8 mouse cellular contexts compared by ENCODE assay signal in genomic region chr14:121798411-121798799, GRCm38 (mm10). TPM values are rescaled to one million over a fixed set of nuclear protein-coding genes. Genes with fewer than 3 reads are reported as not detected.
DNase-seq lines count a peak whose midpoint lies in the region; ATAC-seq and TF ChIP-seq lines count a peak whose summit lies in the region.

No protein-coding gene starts in this region.

- no peak for TF ChIP-seq CTCF in CH12.LX (conservative IDR thresholded peaks at IDR 0.05 in 1 of 2, IDR thresholded peaks at IDR 0.05 in 1 of 2; ENCODE audit: low read depth in 2 of 2, low read length in 2 of 2)
- no peak for TF ChIP-seq CTCF in testis, adult 2 months (IDR thresholded peaks at IDR 0.05; ENCODE audit: control insufficient read depth, insufficient read depth, insufficient replicate concordance, low read depth, low read length)

- WGBS in forebrain, embryonic 11.5 days = under 1% methylated on average over 22 of the region's 22 CpGs
- WGBS in heart, embryonic 16.5 days = under 1% methylated on average over 22 of the region's 22 CpGs
- under 1% methylated on average over 22 of the region's 22 CpGs for WGBS in liver, embryonic 15.5 days (ENCODE audit: insufficient replicate concordance)
- under 1% methylated on average over 22 of the region's 22 CpGs for WGBS in neural tube, embryonic 13.5 days

- dilution Hi-C loops in CH12.LX (cut with MboI; ENCODE audit: extremely low pct_ligation_motif_present, extremely low pct_unique_long_range_greater_than_20kb, low sequenced_read_pairs) = no loop called here

- peak; percentile 85 for TF ChIP-seq POLR2A in CH12.LX (IDR thresholded peaks at IDR 0.05; ENCODE audit: low read depth, low read length)
- TF ChIP-seq POLR2A in testis, adult 2 months (IDR thresholded peaks at IDR 0.05; ENCODE audit: control insufficient read depth, low read depth, low read length) = peak; percentile 62

- peak overlapping the region; percentile 76 for H3K27ac ChIP-seq in CH12.LX (ENCODE audit: insufficient read depth, low read depth)
- H3K27ac ChIP-seq in forebrain, embryonic 11.5 days (ENCODE audit: low read depth, low read length) = 0 out of 2 replicates have a peak overlapping the region, but pooled peaks have one; percentile 4
- peak overlapping the region; percentile 84 for H3K27ac ChIP-seq in heart, embryonic 16.5 days (ENCODE audit: low read length)
- H3K27ac ChIP-seq in liver, embryonic 15.5 days (replicated peaks) = peak overlapping the region; percentile 81
- H3K27ac ChIP-seq in neural tube, embryonic 13.5 days (replicated peaks) = peak overlapping the region; percentile 87
- peak overlapping the region; percentile 30; the same call in 1 of the 2 replicates for H3K27ac ChIP-seq in testis, adult 2 months (ENCODE audit: control insufficient read depth, insufficient read depth, low read depth, low read length)

- peak; percentile 93 for ATAC-seq in forebrain, embryonic 11.5 days (replicated peaks; ENCODE audit: low FRiP score)
- ATAC-seq in heart, embryonic 16.5 days (replicated peaks; ENCODE audit: extremely low read depth, insufficient read depth, low FRiP score) = peak; percentile 85
- peak; percentile 82 for ATAC-seq in liver, embryonic 15.5 days (ENCODE audit: insufficient read depth)
- peak; percentile 95 for ATAC-seq in neural tube, embryonic 13.5 days (ENCODE audit: low read depth)

- peaks cover 0 to 29% of the 10 kb centered on the region in 2 experiments; a peak in 2 of 4 replicates for H3K4me1 ChIP-seq in CH12.LX (ENCODE audit: control insufficient read depth in 1 of 2, insufficient read depth in 2 of 2)
- 0 out of 2 replicates have a peak, but pooled peaks cover 4% of the 10 kb centered on the region for H3K4me1 ChIP-seq in forebrain, embryonic 11.5 days (replicated peaks; ENCODE audit: control insufficient read depth, insufficient read depth, low read length)
- peaks cover 3% of the 10 kb centered on the region; the same call in 1 of the 2 replicates for H3K4me1 ChIP-seq in heart, embryonic 16.5 days (ENCODE audit: control insufficient read depth, insufficient read depth, low read length)
- H3K4me1 ChIP-seq in liver, embryonic 15.5 days (replicated peaks) = peaks cover 30% of the 10 kb centered on the region
- peaks cover 14% of the 10 kb centered on the region for H3K4me1 ChIP-seq in neural tube, embryonic 13.5 days (replicated peaks)
- peaks cover 5% of the 10 kb centered on the region for H3K4me1 ChIP-seq in testis, adult 2 months (ENCODE audit: control insufficient read depth, insufficient read depth, low read length)

- TF ChIP-seq EP300 in CH12.LX (IDR thresholded peaks at IDR 0.05; ENCODE audit: low read length) = no peak

- peak overlapping the region; percentile 51 for H3K9ac ChIP-seq in CH12.LX (ENCODE audit: insufficient read depth, low read depth)
- peak overlapping the region; percentile 31; the same call in 1 of the 2 replicates for H3K9ac ChIP-seq in forebrain, embryonic 11.5 days (ENCODE audit: low read length)
- H3K9ac ChIP-seq in heart, embryonic 16.5 days (ENCODE audit: low read length) = peak overlapping the region; percentile 74
- peak overlapping the region; percentile 54 for H3K9ac ChIP-seq in liver, embryonic 15.5 days
- peak overlapping the region; percentile 76 for H3K9ac ChIP-seq in neural tube, embryonic 13.5 days

- peak overlapping the region; percentile 78 for H3K4me2 ChIP-seq in CH12.LX (ENCODE audit: insufficient read depth, low read depth, poor library complexity, severe bottlenecking)
- peak overlapping the region; percentile 92 for H3K4me2 ChIP-seq in forebrain, embryonic 11.5 days (ENCODE audit: low read depth, low read length, severe bottlenecking)
- H3K4me2 ChIP-seq in heart, embryonic 16.5 days (ENCODE audit: low read depth, low read length) = peak overlapping the region; percentile 94
- peak overlapping the region; percentile 94 for H3K4me2 ChIP-seq in liver, embryonic 15.5 days
- peak overlapping the region; percentile 79 for H3K4me2 ChIP-seq in neural tube, embryonic 13.5 days

- peaks cover 0 to 4% of the 10 kb centered on the region in 2 experiments for H3K36me3 ChIP-seq in CH12.LX (replicated peaks in 1 of 2; ENCODE audit: control insufficient read depth in 1 of 2, insufficient read depth in 1 of 2, low read length in 1 of 2)
- no peaks in the 10 kb centered on the region for H3K36me3 ChIP-seq in forebrain, embryonic 11.5 days (ENCODE audit: control insufficient read depth, insufficient read depth, low read length)
- no peaks in the 10 kb centered on the region for H3K36me3 ChIP-seq in heart, embryonic 16.5 days (ENCODE audit: control insufficient read depth, insufficient read depth)
- H3K36me3 ChIP-seq in liver, embryonic 15.5 days (replicated peaks) = no peaks in the 10 kb centered on the region
- no peaks in the 10 kb centered on the region for H3K36me3 ChIP-seq in neural tube, embryonic 13.5 days
- no peaks in the 10 kb centered on the region for H3K36me3 ChIP-seq in testis, adult 2 months (ENCODE audit: control insufficient read depth, insufficient read depth, low read length)

- H3K27me3 ChIP-seq in CH12.LX (replicated peaks) = no peaks in the 10 kb centered on the region
- H3K27me3 ChIP-seq in forebrain, embryonic 11.5 days (ENCODE audit: control insufficient read depth, insufficient read depth, low read length) = peaks cover 5% of the 10 kb centered on the region; the same call in 1 of the 2 replicates
- 0 out of 2 replicates have a peak, but pooled peaks cover 2% of the 10 kb centered on the region for H3K27me3 ChIP-seq in heart, embryonic 16.5 days (ENCODE audit: control insufficient read depth, insufficient read depth, low read length)
- H3K27me3 ChIP-seq in liver, embryonic 15.5 days = peaks cover 26% of the 10 kb centered on the region
- peaks cover 23% of the 10 kb centered on the region for H3K27me3 ChIP-seq in neural tube, embryonic 13.5 days
- H3K27me3 ChIP-seq in testis, adult 2 months (ENCODE audit: control insufficient read depth, insufficient read depth, low read length) = no peaks in the 10 kb centered on the region

- H3K4me3 ChIP-seq in CH12.LX (replicated peaks in 1 of 3; ENCODE audit: low read depth in 2 of 3, low read length in 2 of 3, poor library complexity in 1 of 3) = peak overlapping the region; percentile 49 to 75 (median 74)
- H3K4me3 ChIP-seq in forebrain, embryonic 11.5 days (ENCODE audit: low read depth, low read length) = peak overlapping the region; percentile 67
- H3K4me3 ChIP-seq in heart, embryonic 16.5 days (ENCODE audit: low read length) = peak overlapping the region; percentile 80
- peak overlapping the region; percentile 66 for H3K4me3 ChIP-seq in liver, embryonic 15.5 days (replicated peaks)
- H3K4me3 ChIP-seq in neural tube, embryonic 13.5 days = peak overlapping the region; percentile 64
- H3K4me3 ChIP-seq in testis, adult 2 months (ENCODE audit: control insufficient read depth, low read depth, low read length) = peak overlapping the region; percentile 80

- in situ Hi-C loops in CH12.LX (cut with MboI; ENCODE audit: low pct_ligation_motif_present, low pct_unique_long_range_greater_than_20kb, low sequenced_read_pairs) = no loop called here

- peak; percentile 97 for DNase-seq in CH12.LX (ENCODE audit: extremely low read depth)
- peak; percentile 84 for DNase-seq in c-Kit-positive CD71-positive TER-119-negative erythroid progenitor cells, embryonic 14.5 days (ENCODE audit: low read depth)
- peak; percentile 94 for DNase-seq in forebrain, embryonic 11.5 days (ENCODE audit: low spot score)
- peak; percentile 96 to 98 for DNase-seq in kidney, postnatal 36 days

- TF ChIP-seq RAD21 in CH12.LX (IDR thresholded peaks at IDR 0.05; ENCODE audit: low read depth, low read length) = no peak

- H3K79me2 ChIP-seq in CH12.LX (replicated peaks; ENCODE audit: control insufficient read depth, extremely low read depth, insufficient read depth, poor library complexity, severe bottlenecking) = no peaks in the 10 kb centered on the region

- no peaks in the 10 kb centered on the region for H3K9me3 ChIP-seq in CH12.LX (replicated peaks; ENCODE audit: low read length)
- no peaks in the 10 kb centered on the region for H3K9me3 ChIP-seq in forebrain, embryonic 11.5 days (ENCODE audit: control insufficient read depth, low read length)
- no peaks in the 10 kb centered on the region for H3K9me3 ChIP-seq in heart, embryonic 16.5 days (replicated peaks; ENCODE audit: control insufficient read depth, low read length)
- no peaks in the 10 kb centered on the region for H3K9me3 ChIP-seq in liver, embryonic 15.5 days (replicated peaks)
- H3K9me3 ChIP-seq in neural tube, embryonic 13.5 days = no peaks in the 10 kb centered on the region

TF ChIP-seq in CH12.LX, 34 proteins besides CTCF, POLR2A, EP300 and RAD21 (continues in another document):
- TF ChIP-seq ZNF384 (IDR thresholded peaks at IDR 0.05; ENCODE audit: low read depth, low read length) (no peak), ETS1 (conservative IDR thresholded peaks at IDR 0.05; ENCODE audit: low read depth, low read length) (no peak), SIN3A (IDR thresholded peaks at IDR 0.05; ENCODE audit: low read length) (peak; percentile 29), MAZ (IDR thresholded peaks at IDR 0.05; ENCODE audit: low read depth, low read length) (0 out of 2 replicates have a peak, but pooled peaks have one; percentile 20), HCFC1 (IDR thresholded peaks at IDR 0.05; ENCODE audit: low read depth, low read length) (peak; percentile 15; the same call in 1 of the 2 replicates), MEF2A (IDR thresholded peaks at IDR 0.05; ENCODE audit: borderline replicate concordance, low read depth, low read length) (no peak), MYC (IDR thresholded peaks at IDR 0.05; ENCODE audit: low read depth, low read length) (no peak), MAX (IDR thresholded peaks at IDR 0.05; ENCODE audit: low read length) (no peak), ZC3H11A (IDR thresholded peaks at IDR 0.05; ENCODE audit: low read depth, low read length) (no peak), TCF12 (IDR thresholded peaks at IDR 0.05; ENCODE audit: low read depth, low read length) (peak; percentile 60; the same call in 1 of the 2 replicates), ZMIZ1 (IDR thresholded peaks at IDR 0.05; ENCODE audit: low read depth, low read length) (peak; percentile 76; the same call in 1 of the 2 replicates), E2F4 (IDR thresholded peaks at IDR 0.05; ENCODE audit: insufficient replicate concordance, low read depth, low read length) (0 out of 2 replicates have a peak, but pooled peaks have one; percentile 28), NELFE (IDR thresholded peaks at IDR 0.05; ENCODE audit: low read depth, low read length) (peak; percentile 87)

RNA-seq across cellular contexts. Expression of gene Dock9, which starts 0.8 kb away (rescaled TPM):
- 11.1 and 12.2 TPM in 2 replicates for total RNA-seq in CH12.LX (2012; rRNA removed)
- 8.6 and 9.3 TPM in 2 replicates for total RNA-seq in CH12.LX (2014; rRNA removed)
- 10.3 and 10.4 TPM in 2 replicates for polyA plus RNA-seq in CH12.LX (2012; ENCODE audit: insufficient read length, low read depth)
- polyA plus RNA-seq in forebrain, embryonic 11.5 days (2014; fragmentation: Nextera tagmentation; extraction: Ambion mirVana) = 4.2 and 4.7 TPM in 2 replicates
- polyA plus RNA-seq in heart, embryonic 16.5 days (2015; fragmentation: Nextera tagmentation; extraction: Ambion mirVana) = 5.1 and 6.0 TPM in 2 replicates
- 1.2 and 1.3 TPM in 2 replicates for polyA plus RNA-seq in liver, embryonic 15.5 days (2015; fragmentation: Nextera tagmentation; extraction: Ambion mirVana)
- 5.2 and 6.4 TPM in 2 replicates for polyA plus RNA-seq in neural tube, embryonic 13.5 days (2015; fragmentation: Nextera tagmentation; extraction: Ambion mirVana)
- 4.3 and 4.6 TPM in 2 replicates for polyA plus RNA-seq in testis, adult 2 months (2012; rRNA removed)

Comparison
In these comparisons a context has a peak if more than half of its experiments do, and no peak if none do; other contexts are left out.
1. Peak in every context shown above with its lines: DNase-seq, ATAC-seq, H3K4me3 ChIP-seq and H3K27ac ChIP-seq.
2. H3K27ac ChIP-seq: peak in every context shown above with its lines; median percentile 87 in neural tube, embryonic 13.5 days; 84 in heart, embryonic 16.5 days; 81 in liver, embryonic 15.5 days; 76 in CH12.LX; 30 in testis, adult 2 months; 4 in forebrain, embryonic 11.5 days.